Comparison of ENCODE assay signal across 10 mouse cellular contexts in the genomic region with DNA sequence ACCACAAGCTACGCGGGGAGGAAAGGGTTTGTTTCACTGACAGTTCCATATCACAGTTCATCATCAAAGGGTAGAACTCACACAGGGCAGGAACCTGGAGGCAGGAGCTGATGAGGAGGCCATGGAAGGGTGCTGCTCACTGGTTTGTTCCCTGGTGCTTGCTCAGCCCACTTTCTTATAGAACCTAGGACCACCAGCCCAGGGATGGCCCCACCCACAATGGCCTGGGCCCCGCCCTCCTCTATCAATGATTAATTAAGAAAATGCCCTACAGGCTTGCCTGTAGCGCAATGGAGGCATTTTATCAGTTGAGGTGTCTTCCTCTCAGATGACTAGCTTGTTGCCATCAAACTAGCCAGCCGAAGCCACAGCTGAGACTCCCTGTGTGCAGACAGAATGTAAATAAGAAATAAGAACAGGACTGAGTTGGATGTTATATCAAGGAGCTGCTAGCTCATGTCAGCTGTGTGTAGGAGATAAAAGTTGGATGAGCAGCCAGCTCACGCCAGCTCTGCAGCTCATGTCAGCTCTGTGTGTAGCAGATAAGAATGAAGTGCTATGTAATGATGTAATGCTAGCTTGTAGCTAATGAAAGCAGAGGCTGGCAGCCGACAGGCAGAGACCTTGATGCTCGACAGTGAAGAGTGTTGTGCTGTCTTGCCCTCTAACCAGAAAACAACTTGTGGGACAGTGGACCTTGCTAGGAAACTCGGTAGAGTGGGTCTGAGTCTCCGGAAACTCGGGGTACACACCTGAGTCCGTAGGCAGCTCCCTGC.
DNase-seq lines count a peak whose midpoint lies in the region; ATAC-seq and TF ChIP-seq lines count a peak whose summit lies in the region.
"Had no signal": no experiment of that assay in that cellular context is flagged by ENCODE, and none has a peak within 500 bp of the region (broad histone marks: within the 10 kb centered on the region; RNA-seq: fewer than 3 reads in every experiment).

No protein-coding gene starts in this region.

- no peak overlapping the region for H3K4me3 ChIP-seq in kidney, embryonic 14.5 days (ENCODE audit: low read length)
- no peak overlapping the region for H3K4me3 ChIP-seq in kidney, adult 2 months (ENCODE audit: insufficient read depth, low read depth, low read length)
- peak overlapping the region; percentile 25; the same call in 1 of the 2 replicates for H3K4me3 ChIP-seq in liver, embryonic 11.5 days (ENCODE audit: low read depth, low read length)

- peaks cover 10% of the 10 kb centered on the region; the same call in 1 of the 2 replicates for H3K4me1 ChIP-seq in kidney, embryonic 14.5 days (ENCODE audit: control insufficient read depth, insufficient read depth, low read length)
- no peaks in the 10 kb centered on the region for H3K4me1 ChIP-seq in kidney, adult 2 months (ENCODE audit: control insufficient read depth, insufficient read depth, low read length)
- H3K4me1 ChIP-seq in liver, embryonic 11.5 days (replicated peaks; ENCODE audit: control insufficient read depth, insufficient read depth, low read length), result peaks cover 20% of the 10 kb centered on the region

- H3K9me3 ChIP-seq in kidney, embryonic 14.5 days (ENCODE audit: control insufficient read depth, low read length), result no peaks in the 10 kb centered on the region
- H3K9me3 ChIP-seq in liver, embryonic 11.5 days (ENCODE audit: control insufficient read depth, low read length), result no peaks in the 10 kb centered on the region

- H3K27me3 ChIP-seq in kidney, embryonic 14.5 days (ENCODE audit: control insufficient read depth, insufficient read depth, low read length), result no peaks in the 10 kb centered on the region
- no peaks in the 10 kb centered on the region for H3K27me3 ChIP-seq in kidney, adult 2 months (replicated peaks; ENCODE audit: control insufficient read depth, insufficient read depth, low read length)
- no peaks in the 10 kb centered on the region for H3K27me3 ChIP-seq in liver, embryonic 11.5 days (replicated peaks; ENCODE audit: control insufficient read depth, insufficient read depth, low read length)

- no peak overlapping the region for H3K4me2 ChIP-seq in kidney, embryonic 14.5 days (replicated peaks; ENCODE audit: low read depth, low read length)
- peak overlapping the region; percentile 62 for H3K4me2 ChIP-seq in liver, embryonic 11.5 days

- TF ChIP-seq POLR2A in kidney, adult 2 months (IDR thresholded peaks at IDR 0.05; ENCODE audit: low read depth, low read length), result no peak

- peak; percentile 59; the same call in 1 of the 2 replicates for ATAC-seq in kidney, embryonic 14.5 days (ENCODE audit: low FRiP score, low TSS enrichment)
- peak; percentile 75 for ATAC-seq in erythroblast, adult 5-6 weeks (replicated peaks; ENCODE audit: low FRiP score, poor library complexity, severe bottlenecking)
- peak; percentile 93 for ATAC-seq in liver, embryonic 11.5 days (replicated peaks; ENCODE audit: low FRiP score)
- no peak for ATAC-seq in CD4-positive, CD25-positive, alpha-beta regulatory T cell, adult 4 months
- ATAC-seq in inflammation-experienced regulatory T-cells, adult 6 months, result no peak
- ATAC-seq in monocyte, adult 5-6 weeks (replicated peaks; ENCODE audit: insufficient number of reproducible peaks, low FRiP score, low TSS enrichment, poor library complexity, severe bottlenecking), result no peak

- no peak for TF ChIP-seq CTCF in kidney, adult 2 months (conservative IDR thresholded peaks at IDR 0.05; ENCODE audit: insufficient read depth, insufficient read length, low read depth, low read length)

- 82% methylated on average over 12 of the region's 12 CpGs for WGBS in kidney, embryonic 14.5 days
- 77% methylated on average over 12 of the region's 12 CpGs for WGBS in kidney, adult 2 months
- WGBS in liver, embryonic 11.5 days, result 36% methylated on average over 12 of the region's 12 CpGs

- DNase-seq in kidney, adult 2 months, result no peak
- peak; percentile 57 for DNase-seq in liver, embryonic 11.5 days (ENCODE audit: low spot score)
- DNase-seq in spleen, postnatal 36 days (ENCODE audit: low spot score in 2 of 2), result peak; percentile 51 to 70
- DNase-seq: kidney, adult 11 months; thymus, postnatal 25 days had no signal

- no peaks in the 10 kb centered on the region for H3K36me3 ChIP-seq in kidney, embryonic 14.5 days (ENCODE audit: control insufficient read depth, insufficient read depth, low read length)
- H3K36me3 ChIP-seq in kidney, adult 2 months (ENCODE audit: control insufficient read depth, insufficient read depth, low read length), result no peaks in the 10 kb centered on the region
- H3K36me3 ChIP-seq in liver, embryonic 11.5 days (ENCODE audit: control insufficient read depth, insufficient read depth, low read length), result no peaks in the 10 kb centered on the region

- no peak overlapping the region for H3K9ac ChIP-seq in kidney, embryonic 14.5 days (ENCODE audit: low read depth, low read length)
- H3K9ac ChIP-seq in liver, embryonic 11.5 days (ENCODE audit: low read depth, low read length), result peak overlapping the region; percentile 57

- H3K27ac ChIP-seq in kidney, embryonic 14.5 days (ENCODE audit: low read depth, low read length), result no peak overlapping the region
- no peak overlapping the region for H3K27ac ChIP-seq in kidney, adult 2 months (ENCODE audit: insufficient read depth, low read depth, low read length)
- H3K27ac ChIP-seq in liver, embryonic 11.5 days (ENCODE audit: low read depth, low read length), result peak overlapping the region; percentile 97

Comparison
In these comparisons a context has a peak if more than half of its experiments do, and no peak if none do; other contexts are left out.
1. ATAC-seq: peak in kidney, embryonic 14.5 days (single experiment), erythroblast, adult 5-6 weeks (single experiment) and liver, embryonic 11.5 days (single experiment); none in CD4-positive, CD25-positive, alpha-beta regulatory T cell, adult 4 months (single experiment), inflammation-experienced regulatory T-cells, adult 6 months (single experiment) and monocyte, adult 5-6 weeks (single experiment).